Mouse (Mus musculus): ENCODE results near the gene Mettl7b. TPM values are rescaled to one million over a fixed set of nuclear protein-coding genes. Genes with fewer than 3 reads are reported as not detected.
"Not testable (repeated sequence)": the region's sequence is repeated elsewhere in the genome, so short reads cannot be mapped to it uniquely, and the experiment has no call there.

The Mettl7b gene
- polyA plus RNA-seq (2015; fragmentation: Nextera tagmentation; extraction: Ambion mirVana) = 0.24 and 0.32 TPM in 2 replicates

DNA sequence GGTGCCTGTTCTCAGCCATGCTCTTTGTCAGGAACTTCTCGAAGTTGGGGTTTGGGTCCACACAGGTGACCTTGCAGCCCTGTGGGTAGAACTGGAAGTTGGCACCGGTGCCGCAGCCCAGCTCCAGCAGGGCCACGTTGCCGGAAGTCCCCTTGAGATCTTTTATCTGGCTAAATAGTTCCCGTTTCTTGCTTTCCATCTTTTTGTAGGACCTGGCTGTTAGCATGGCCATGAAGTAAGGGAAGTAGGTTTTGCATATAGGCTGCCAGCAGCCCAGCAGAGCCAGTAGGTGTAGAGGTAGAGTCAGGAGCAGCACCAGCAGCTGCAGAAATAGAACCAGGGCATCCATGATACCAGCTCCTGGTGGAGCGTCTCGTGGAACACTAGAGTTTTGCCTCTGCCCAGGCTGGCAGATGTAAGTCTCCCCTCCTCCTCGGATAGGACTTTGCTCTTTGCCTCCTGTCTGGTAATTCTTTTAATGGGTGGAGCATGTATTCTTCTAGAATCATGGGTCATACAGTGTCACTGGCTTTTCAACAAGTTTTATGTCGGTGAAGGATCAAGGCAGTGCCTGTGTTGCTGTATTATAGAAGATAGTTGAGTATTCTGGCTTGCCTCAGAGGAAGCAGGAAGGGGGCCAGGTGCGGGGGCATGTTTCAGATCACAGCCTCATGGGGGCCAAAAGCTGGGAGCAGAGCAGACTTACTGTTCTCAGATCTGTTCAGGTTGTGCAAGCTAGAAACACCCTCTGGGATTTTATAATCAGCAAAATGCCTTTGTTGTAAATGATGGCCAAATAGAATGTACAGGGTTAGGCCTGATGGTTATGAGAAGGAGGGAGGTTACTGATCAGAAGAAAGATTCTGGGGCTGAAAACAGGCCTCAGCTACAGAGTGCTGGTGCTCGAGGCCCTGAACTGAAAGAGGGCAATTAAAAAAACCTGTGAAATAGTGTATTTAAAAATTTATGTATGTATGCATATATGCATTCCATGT, at the start of gene Mettl7b:
Gene Mettl7b (minus strand): TSS at position 399 of the 995 bp plus-strand sequence.
- no peak for ATAC-seq (ENCODE audit: insufficient number of reproducible peaks, low FRiP score, low TSS enrichment, low read depth)
- no peak within 1 kb of the TSS for H3K4me2 ChIP-seq
- H3K27me3 ChIP-seq = no peaks in the 10 kb centered on the region
- no peaks in the 10 kb centered on the region for H3K36me3 ChIP-seq
- 0 out of 2 replicates have a peak, but pooled peaks cover 2% of the 10 kb centered on the region for H3K4me1 ChIP-seq
- H3K9ac ChIP-seq = no peak within 1 kb of the TSS
- 73% methylated on average over 12 of the region's 12 CpGs for WGBS
- no peak within 1 kb of the TSS for H3K4me3 ChIP-seq
- H3K27ac ChIP-seq = no peak within 1 kb of the TSS
- H3K9me3 ChIP-seq = no peaks in the 10 kb centered on the region

DNA sequence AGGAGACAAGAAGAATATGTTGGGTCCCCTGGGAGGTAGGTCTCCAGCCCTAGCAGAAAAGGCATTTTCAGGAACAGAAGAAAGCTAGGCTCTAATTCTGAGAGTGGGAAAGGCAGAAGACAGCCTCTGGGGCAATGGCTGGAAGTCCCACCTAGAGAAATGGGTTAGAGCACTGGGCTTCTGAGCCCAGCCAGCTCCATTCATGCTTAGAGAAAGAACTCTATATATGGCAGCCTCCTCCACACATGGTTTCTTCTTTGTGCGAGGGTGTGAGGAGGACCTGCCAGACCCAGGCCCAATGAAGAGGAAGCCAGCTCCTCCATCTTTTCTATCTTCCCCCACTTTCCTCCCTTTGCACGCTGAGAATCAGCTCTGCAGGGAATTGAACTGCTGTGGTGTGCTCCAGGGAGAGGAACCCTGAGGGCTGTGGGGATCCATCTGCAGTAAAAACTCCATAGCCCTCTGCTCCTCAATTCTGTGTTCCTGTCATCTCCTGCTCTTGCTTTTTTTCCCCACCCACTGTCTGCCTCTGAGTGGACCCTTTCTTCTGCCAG, 49.6 kb upstream of the Mettl7b start, which contains the start of gene Olfr763:
Gene Olfr763 (plus strand): TSS at position 504 of the 554 bp plus-strand sequence.
- H3K4me3 ChIP-seq = no peak within 1 kb of the TSS
- H3K4me2 ChIP-seq = no peak within 1 kb of the TSS
- no peaks in the 10 kb centered on the region for H3K27me3 ChIP-seq
- ATAC-seq (ENCODE audit: insufficient number of reproducible peaks, low FRiP score, low TSS enrichment, low read depth) = no peak
- no peaks in the 10 kb centered on the region for H3K4me1 ChIP-seq
- 40% methylated on average over 2 of the region's 2 CpGs for WGBS
- H3K36me3 ChIP-seq = no peaks in the 10 kb centered on the region
- no peak within 1 kb of the TSS for H3K27ac ChIP-seq
- H3K9ac ChIP-seq = no peak within 1 kb of the TSS
- H3K9me3 ChIP-seq = no peaks in the 10 kb centered on the region

DNA sequence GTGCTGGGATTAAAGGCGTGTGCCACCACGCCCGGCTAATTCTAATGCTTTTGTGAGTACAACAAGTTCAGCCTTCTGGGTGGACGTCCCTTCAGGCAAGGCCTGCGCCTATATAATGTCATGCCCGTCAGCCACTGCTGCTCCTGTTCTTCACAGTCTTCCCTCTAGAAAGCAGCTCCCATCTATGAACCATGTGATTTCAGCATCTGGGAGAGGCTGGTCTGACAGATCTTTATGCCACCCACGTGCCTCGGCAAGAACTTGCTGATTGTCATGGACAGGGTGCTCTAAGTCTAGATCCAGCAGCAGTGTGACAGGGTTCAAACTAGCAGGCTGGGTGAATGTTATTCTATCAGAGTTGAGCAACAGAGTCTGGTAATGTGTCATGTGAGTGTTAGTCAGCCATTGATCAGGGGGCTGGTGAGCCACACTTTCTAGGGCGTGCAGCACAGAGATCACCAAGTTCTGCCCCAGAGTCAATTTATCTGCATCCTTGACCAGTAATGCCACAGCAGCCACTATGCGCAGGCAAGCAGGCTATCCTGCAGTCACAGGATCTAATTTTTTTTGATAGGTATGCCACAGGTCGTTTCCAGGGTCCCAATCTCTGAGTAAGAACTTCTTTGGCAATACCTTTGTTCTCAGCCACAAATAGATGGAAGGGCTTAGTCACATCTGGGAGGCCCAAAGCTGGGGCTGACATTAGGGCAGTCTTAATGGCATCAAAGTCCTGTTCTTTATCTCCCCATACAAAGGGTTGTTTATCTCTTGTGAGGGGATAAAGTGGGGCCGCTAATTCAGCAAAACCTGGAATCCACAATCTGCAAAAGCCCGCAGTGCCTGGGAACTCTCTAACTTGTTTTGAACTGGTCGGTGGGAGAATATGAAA, 43.5 kb upstream of the Mettl7b start:
- Histone ChIP-seq H3K4me3 (no peak overlapping the region), H3K27ac (no peak overlapping the region), H3K36me3 (no peaks in the 10 kb centered on the region), H3K9me3 (no peaks in the 10 kb centered on the region), H3K9ac (no peak overlapping the region), H3K4me2 (no peak overlapping the region), H3K4me1 (no peaks in the 10 kb centered on the region), H3K27me3 (no peaks in the 10 kb centered on the region)
- 80% methylated on average over 14 of the region's 14 CpGs for WGBS
- ATAC-seq (ENCODE audit: insufficient number of reproducible peaks, low FRiP score, low TSS enrichment, low read depth) = no peak

DNA sequence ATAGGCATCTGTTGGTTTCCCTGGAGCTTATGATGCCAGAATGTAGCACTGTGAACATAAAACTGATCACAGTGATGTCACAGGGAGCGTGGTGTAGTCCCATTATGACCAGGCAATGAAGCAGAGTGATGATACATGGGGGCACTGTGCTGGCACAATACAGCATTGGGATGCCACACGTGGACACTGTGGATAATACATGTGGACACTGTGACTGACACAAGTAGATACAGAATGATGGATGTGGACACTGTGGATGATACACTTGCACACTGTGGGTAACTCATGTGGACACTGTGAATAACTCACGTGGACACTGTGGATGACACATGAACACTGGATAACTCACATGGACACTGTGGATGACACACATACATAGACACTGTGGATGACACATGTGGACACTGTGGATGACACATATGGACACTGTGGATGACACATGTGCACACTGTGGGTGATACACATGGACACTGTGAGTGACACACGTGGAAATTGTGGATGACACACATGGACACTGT, 35.8 kb upstream of the Mettl7b start:
- H3K4me1 ChIP-seq = no peaks in the 10 kb centered on the region
- 71% methylated on average over 4 of the region's 4 CpGs for WGBS
- no peaks in the 10 kb centered on the region for H3K36me3 ChIP-seq
- H3K4me3 ChIP-seq = no peak overlapping the region
- H3K4me2 ChIP-seq = no peak overlapping the region
- no peaks in the 10 kb centered on the region for H3K9me3 ChIP-seq
- H3K27ac ChIP-seq = no peak overlapping the region
- ATAC-seq (ENCODE audit: insufficient number of reproducible peaks, low FRiP score, low TSS enrichment, low read depth) = no peak
- H3K27me3 ChIP-seq = no peaks in the 10 kb centered on the region
- H3K9ac ChIP-seq = no peak overlapping the region

DNA sequence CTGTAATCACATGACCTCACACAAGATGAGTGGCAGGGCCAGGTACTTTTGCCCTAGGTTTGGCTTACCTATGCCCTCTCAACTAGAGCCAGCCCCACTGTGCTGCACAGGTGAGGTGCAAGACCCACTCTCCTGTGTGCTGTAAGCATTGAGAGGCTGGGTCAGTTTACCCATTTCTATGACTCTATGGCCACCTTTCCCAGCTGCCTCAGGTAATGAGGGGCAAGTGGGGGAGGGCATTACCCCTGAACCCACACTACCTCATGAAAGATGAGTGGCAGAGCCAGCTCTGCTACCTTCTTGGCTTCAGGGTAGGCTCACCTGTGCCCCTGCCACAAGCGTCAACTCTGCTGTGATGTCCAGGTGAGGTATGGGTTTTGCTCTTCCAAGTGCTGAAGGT, 35.0 kb upstream of the Mettl7b start:
- H3K9me3 ChIP-seq = no peaks in the 10 kb centered on the region
- peak; percentile 30; the same call in 1 of the 2 replicates for ATAC-seq (ENCODE audit: insufficient number of reproducible peaks, low FRiP score, low TSS enrichment, low read depth)
- no peaks in the 10 kb centered on the region for H3K27me3 ChIP-seq
- no peak overlapping the region for H3K9ac ChIP-seq
- H3K27ac ChIP-seq = no peak overlapping the region
- H3K4me1 ChIP-seq = no peaks in the 10 kb centered on the region
- no peak overlapping the region for H3K4me3 ChIP-seq
- H3K4me2 ChIP-seq = no peak overlapping the region
- no peaks in the 10 kb centered on the region for H3K36me3 ChIP-seq
- WGBS = 92% methylated on average over 1 of the region's 1 CpGs

DNA sequence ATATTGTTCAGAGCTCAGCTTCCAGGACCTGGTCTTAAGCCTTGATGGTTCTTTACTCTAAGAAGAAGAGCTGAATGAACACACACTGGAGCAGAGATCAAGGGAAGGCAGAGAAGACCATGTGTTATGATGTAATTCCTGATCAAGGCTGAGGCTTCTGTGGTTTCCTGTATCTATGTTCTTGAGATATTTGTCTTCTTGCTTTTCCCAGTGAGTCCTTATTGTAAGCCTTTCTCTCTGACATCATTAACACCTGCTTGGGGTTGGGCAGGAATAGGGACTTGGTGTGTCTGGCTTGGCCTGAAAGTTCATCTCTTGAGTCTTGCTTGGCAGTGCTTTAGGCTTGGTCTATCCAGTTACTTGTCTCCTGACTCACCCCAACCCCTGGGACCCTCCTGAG, 30.2 kb upstream of the Mettl7b start:
- no peaks in the 10 kb centered on the region for H3K9me3 ChIP-seq
- H3K36me3 ChIP-seq = no peaks in the 10 kb centered on the region
- H3K4me1 ChIP-seq = no peaks in the 10 kb centered on the region
- no peak overlapping the region for H3K27ac ChIP-seq
- H3K27me3 ChIP-seq = no peaks in the 10 kb centered on the region
- H3K4me3 ChIP-seq = no peak overlapping the region
- no peak for ATAC-seq (ENCODE audit: insufficient number of reproducible peaks, low FRiP score, low TSS enrichment, low read depth)
- H3K4me2 ChIP-seq = no peak overlapping the region
- H3K9ac ChIP-seq = no peak overlapping the region

DNA sequence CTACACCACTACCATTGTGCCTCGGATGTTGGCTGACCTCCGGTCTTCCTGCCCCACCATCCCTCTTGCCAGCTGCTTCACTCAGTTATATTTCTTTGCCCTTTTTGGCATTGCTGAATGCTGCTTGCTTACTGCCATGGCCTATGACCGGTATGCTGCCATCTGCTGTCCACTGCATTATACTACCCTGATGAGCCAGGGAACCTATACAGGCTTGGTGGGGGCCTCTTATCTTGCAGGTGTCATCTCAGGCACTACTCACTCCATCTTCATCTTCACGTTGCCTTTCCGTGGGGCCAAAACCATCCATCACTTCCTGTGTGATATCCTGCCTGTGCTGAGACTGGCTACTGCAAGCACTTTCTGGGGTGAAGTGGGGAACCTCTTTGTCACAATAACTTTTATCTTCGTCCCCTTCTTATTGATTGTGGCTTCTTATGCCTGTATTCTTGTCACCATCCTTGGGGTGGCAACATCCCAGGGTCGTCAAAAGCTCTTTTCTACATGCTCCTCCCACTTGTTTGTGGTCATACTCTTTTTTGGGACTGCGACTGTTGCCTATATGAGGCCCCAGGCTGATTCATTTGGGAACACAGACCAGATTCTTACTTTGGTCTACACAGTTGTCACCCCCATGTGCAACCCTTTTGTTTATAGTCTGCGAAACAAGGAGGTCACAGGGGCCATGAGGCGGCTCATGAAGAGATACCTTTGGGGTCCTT, 29.5 kb upstream of the Mettl7b start:
- 60% methylated on average over 7 of the region's 10 CpGs for WGBS
- not testable (repeated sequence) for H3K27me3 ChIP-seq; H3K4me3 ChIP-seq; H3K27ac ChIP-seq; H3K9ac ChIP-seq; H3K36me3 ChIP-seq; ATAC-seq (ENCODE audit: insufficient number of reproducible peaks, low FRiP score, low TSS enrichment, low read depth); H3K4me2 ChIP-seq; H3K9me3 ChIP-seq; H3K4me1 ChIP-seq

DNA sequence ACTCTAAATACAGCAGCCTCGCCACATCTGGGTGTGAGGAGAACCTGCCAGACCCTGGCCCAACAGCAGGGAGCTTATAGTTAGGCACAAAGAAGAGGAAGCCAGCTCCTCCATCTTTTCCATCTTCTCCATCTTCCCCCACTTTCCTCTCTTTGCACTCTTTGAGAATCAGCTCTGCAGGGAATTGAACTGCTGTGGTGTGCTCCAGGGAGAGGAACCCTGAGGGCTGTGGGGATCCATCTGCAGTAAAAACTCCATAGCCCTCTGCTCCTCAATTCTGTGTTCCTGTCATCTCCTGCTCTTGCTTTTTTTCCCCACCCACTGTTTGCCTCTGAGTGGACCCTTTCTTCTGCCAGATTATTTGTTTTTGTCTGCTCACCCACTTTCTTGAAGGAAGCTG, 28.3 kb upstream of the Mettl7b start, which contains the start of gene Olfr9:
Gene Olfr9 (plus strand): TSS at position 301 of the 400 bp plus-strand sequence.
- not testable (repeated sequence) for H3K4me3 ChIP-seq
- 38% methylated on average over 1 of the region's 1 CpGs for WGBS

DNA sequence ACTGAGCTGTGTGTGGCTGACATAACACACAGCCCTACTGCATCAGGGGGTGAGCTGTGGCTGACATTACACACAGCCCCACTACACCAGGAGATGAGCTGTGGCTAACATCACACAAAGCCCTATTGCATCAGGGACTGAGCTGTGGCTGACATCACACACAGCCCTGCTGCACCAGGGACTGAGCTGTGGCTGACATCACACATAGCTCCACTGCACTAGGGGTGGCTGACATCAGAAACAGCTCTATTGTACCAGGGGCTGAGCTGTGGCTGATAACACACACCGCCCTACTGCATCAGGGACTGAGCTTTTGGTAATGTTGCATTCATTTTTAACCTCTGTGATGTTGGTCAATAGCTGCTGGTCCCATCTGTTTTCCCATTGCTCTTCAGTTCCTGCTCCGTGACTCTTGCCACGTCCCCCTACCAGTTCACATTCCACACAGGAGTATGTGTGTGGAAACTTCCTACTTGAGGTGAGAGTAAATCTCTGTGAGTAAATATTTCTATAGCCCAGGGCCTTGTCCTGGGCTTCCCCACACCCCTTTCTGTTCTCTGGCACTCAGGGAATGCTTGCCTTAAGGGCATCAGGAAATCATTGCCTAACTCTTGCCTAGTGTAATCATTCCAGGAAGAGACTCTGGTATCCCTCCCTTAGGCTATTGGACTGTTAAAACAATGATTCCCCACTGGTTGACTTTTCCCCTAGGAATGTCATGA, 20.0 kb upstream of the Mettl7b start:
- no peak overlapping the region for H3K4me2 ChIP-seq
- H3K9ac ChIP-seq = no peak overlapping the region
- no peak for ATAC-seq (ENCODE audit: insufficient number of reproducible peaks, low FRiP score, low TSS enrichment, low read depth)
- H3K27me3 ChIP-seq = no peaks in the 10 kb centered on the region
- H3K36me3 ChIP-seq = no peaks in the 10 kb centered on the region
- H3K4me3 ChIP-seq = no peak overlapping the region
- 46% methylated on average over 3 of the region's 3 CpGs for WGBS
- H3K9me3 ChIP-seq = no peaks in the 10 kb centered on the region
- no peak overlapping the region for H3K27ac ChIP-seq
- H3K4me1 ChIP-seq = peaks cover 2% of the 10 kb centered on the region; the same call in 1 of the 2 replicates

More for the DNA sequence above, 28.3 kb upstream of the Mettl7b start, which contains the start of gene Olfr9:
- ATAC-seq (ENCODE audit: insufficient number of reproducible peaks, low FRiP score, low TSS enrichment, low read depth); H3K27ac ChIP-seq; H3K9ac ChIP-seq; H3K4me1 ChIP-seq; H3K9me3 ChIP-seq; H3K36me3 ChIP-seq; H3K27me3 ChIP-seq; H3K4me2 ChIP-seq: not testable (repeated sequence)

DNA sequence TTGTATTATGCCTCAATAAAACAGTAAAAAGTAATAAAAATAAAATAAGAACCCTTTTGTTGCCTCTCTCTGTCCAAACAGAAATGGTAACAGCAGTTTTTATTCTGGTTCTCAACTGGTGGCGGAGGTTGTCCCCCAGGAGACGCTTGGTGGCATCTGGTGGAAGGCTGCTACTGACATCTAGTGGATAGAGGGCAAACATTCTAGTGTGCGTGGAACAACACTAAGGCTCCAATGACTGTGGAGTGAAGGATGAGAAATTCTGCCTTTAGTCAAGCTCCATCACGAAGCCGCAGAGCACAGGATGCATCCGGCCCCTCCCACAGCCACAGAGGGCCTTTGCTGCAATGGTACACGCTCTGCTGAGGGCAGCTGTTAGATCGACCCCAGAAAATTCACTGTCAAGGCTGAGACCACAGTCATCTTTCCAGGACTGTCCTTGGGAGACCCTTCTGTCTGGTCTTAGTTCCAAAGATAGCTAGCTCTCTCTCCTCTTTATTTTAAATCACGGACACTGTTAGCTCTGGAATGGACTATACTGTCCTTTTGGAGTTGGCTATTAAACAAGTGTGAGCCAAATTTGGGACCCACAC, 16.8 kb upstream of the Mettl7b start:
- Histone ChIP-seq H3K4me2 (no peak overlapping the region), H3K9me3 (no peaks in the 10 kb centered on the region), H3K36me3 (no peaks in the 10 kb centered on the region), H3K27me3 (no peaks in the 10 kb centered on the region), H3K4me1 (peaks cover 2% of the 10 kb centered on the region; the same call in 1 of the 2 replicates), H3K4me3 (no peak overlapping the region), H3K27ac (no peak overlapping the region), H3K9ac (no peak overlapping the region)
- no peak for ATAC-seq (ENCODE audit: insufficient number of reproducible peaks, low FRiP score, low TSS enrichment, low read depth)
- 21% methylated on average over 9 of the region's 9 CpGs for WGBS

Measured in limb, embryonic 15.5 days (tissue).